Mouse (Mus musculus) adrenal gland, postnatal 4 days (tissue): Measurements from ENCODE around the gene Fkbp14. TPM values are rescaled to one million over a fixed set of nuclear protein-coding genes. Genes with fewer than 3 reads are reported as not detected.

ENCODE experiments used
- DNase-seq, 2 experiments: peaks; one replicate each; pipeline ENCODE4 v3.0.0; 2021 to 2022; ENCODE audit warnings: low spot score in 2 of 2, mixed read lengths in 2 of 2
- total RNA-seq, 2 experiments: library from RNA; stranded (reverse); gene quantifications; 2 replicates each; pipeline ENCODE4 v1.2.3; 2021

Fkbp14 gene
- total RNA-seq, 2 experiments from 2014 or later, result 30.5 to 30.7 TPM

- DNase-seq, result no peak
Observed at GRCm38 (mm10) chr6:54590691-54591090, 6.4 kb downstream of the Fkbp14 start.

- no peak for DNase-seq
Observed at GRCm38 (mm10) chr6:54588212-54588611, 8.9 kb downstream of the Fkbp14 start.

- DNase-seq, result no peak
Observed at GRCm38 (mm10) chr6:54587683-54588082, 9.4 kb downstream of the Fkbp14 start.

- no peak for DNase-seq
Observed at GRCm38 (mm10) chr6:54586911-54587310, 10.2 kb downstream of the Fkbp14 start.

- no peak for DNase-seq
Observed at GRCm38 (mm10) chr6:54586175-54586574, 10.9 kb downstream of the Fkbp14 start.

GRCm38 (mm10) chr6:54573218-54573955 lies 23.7 kb downstream of the Fkbp14 start:
- DNase-seq, result no peak

- no peak for DNase-seq
Observed at GRCm38 (mm10) chr6:54569776-54570175, 27.3 kb downstream of the Fkbp14 start.

- DNase-seq, result no peak
Observed at GRCm38 (mm10) chr6:54566546-54566919, 30.6 kb downstream of the Fkbp14 start.

GRCm38 (mm10) chr6:54565665-54566545 lies 31.2 kb downstream of the Fkbp14 start, which contains the start of gene Scrn1:
Gene Scrn1 (minus strand): TSS chr6:54566489.
- peak; percentile 13 to 21 for DNase-seq

GRCm38 (mm10) chr6:54565012-54565411 lies 32.1 kb downstream of the Fkbp14 start:
- DNase-seq, result no peak

- no peak for DNase-seq
Observed at GRCm38 (mm10) chr6:54564506-54564991, 32.6 kb downstream of the Fkbp14 start.

- DNase-seq, result no peak
Observed at GRCm38 (mm10) chr6:54563561-54563960, 33.5 kb downstream of the Fkbp14 start.

GRCm38 (mm10) chr6:54562018-54562809 lies 34.9 kb downstream of the Fkbp14 start:
- no peak for DNase-seq

GRCm38 (mm10) chr6:54558466-54558865 lies 38.6 kb downstream of the Fkbp14 start:
- DNase-seq, result no peak

- DNase-seq, result no peak
Observed at GRCm38 (mm10) chr6:54557671-54558070, 39.4 kb downstream of the Fkbp14 start.

GRCm38 (mm10) chr6:54555816-54556215 lies 41.3 kb downstream of the Fkbp14 start:
- DNase-seq, result no peak

- no peak for DNase-seq
Observed at GRCm38 (mm10) chr6:54554341-54555110, 42.6 kb downstream of the Fkbp14 start.

GRCm38 (mm10) chr6:54553632-54554031 lies 43.5 kb downstream of the Fkbp14 start:
- DNase-seq, result no peak

GRCm38 (mm10) chr6:54552721-54553413 lies 44.2 kb downstream of the Fkbp14 start:
- no peak for DNase-seq

- no peak for DNase-seq
Observed at GRCm38 (mm10) chr6:54550801-54551323, 46.2 kb downstream of the Fkbp14 start.
